Mouse (Mus musculus): ENCODE measurements around the gene Lrrc8a.

Gene Lrrc8a

GRCm38 (mm10) chr2:30306087-30306486 lies 68.6 kb downstream of the Lrrc8a start:
- no peak for DNase-seq (ENCODE audit: low spot score)

- DNase-seq (ENCODE audit: low spot score): no peak
Observed at GRCm38 (mm10) chr2:30309351-30309750, 71.8 kb downstream of the Lrrc8a start.

- no peak for DNase-seq (ENCODE audit: low spot score)
Observed at GRCm38 (mm10) chr2:30311481-30311880, 74.0 kb downstream of the Lrrc8a start.

Measured in urinary bladder, postnatal 25 days (tissue).